Mouse (Mus musculus) G1E-ER4 (cell line): Measurements from ENCODE around the gene Eif2s3y. TPM values are rescaled to one million over a fixed set of nuclear protein-coding genes. Genes with fewer than 3 reads are reported as not detected.

Experiments
- GATA1 ChIP-seq: IDR thresholded peaks from one replicate; pipeline ENCODE4 v1.8.0; 2012; ENCODE audit warnings: low read length, inconsistent platforms
- polyA plus RNA-seq: library from polyadenylated mRNA; stranded (reverse); fragments of >175 nt; gene quantifications from 2 replicates; pipeline ENCODE4 v1.2.3, GENCODE M21; 2012

Gene Eif2s3y
- polyA plus RNA-seq, result not detected in 2 replicates

DNA sequence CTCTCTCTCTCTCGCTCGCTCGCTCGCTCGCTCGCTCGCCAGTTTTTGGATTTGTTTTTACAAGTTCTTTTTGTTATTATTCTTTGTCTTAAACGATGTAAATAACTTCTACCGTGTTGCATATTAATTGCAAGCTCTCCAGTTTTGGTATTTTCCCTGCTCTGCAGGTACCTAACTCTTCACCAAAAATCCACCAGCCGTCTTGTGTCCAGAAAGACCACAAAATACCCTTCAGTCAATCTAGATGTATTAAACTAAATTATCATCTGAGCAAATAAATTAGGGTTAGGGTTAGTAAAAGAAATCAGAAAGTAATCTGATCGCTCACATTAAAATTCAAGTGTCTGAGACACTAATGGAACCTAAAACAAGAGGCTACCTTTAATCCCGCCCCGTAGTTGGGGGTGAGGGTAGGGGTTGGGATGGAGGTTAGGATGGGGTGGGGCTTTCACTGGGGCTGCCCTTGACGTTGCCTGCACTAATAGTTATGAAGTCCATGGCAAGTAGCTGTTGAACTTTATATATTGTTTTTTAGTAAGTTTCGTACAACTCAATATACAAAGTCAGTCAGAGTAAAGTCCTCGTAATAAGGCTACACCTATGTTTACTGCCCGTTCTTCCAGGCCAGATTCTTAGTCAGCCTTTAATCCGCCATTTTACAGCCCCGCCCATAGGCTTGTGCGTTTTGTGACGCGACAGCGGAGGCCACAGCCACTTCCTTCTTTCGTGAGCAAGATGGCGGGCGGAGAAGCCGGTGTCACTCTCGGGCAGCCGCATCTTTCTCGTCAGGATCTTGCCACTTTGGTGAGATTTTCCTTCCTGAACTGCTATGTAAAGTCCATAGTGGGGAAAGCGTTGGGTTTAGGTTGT lies at the start of gene Eif2s3y:
Gene Eif2s3y, plus strand, starts transcription at position 662 of the 870 bp plus-strand sequence.
- TF ChIP-seq GATA1, result no peak

Other genes starting within 250 kb of the Eif2s3y start
- gene Zfy1, start 213.1 kb upstream of the Eif2s3y start, polyA plus RNA-seq, result not detected in 2 replicates
- not detected in 2 replicates for gene Uba1y, start 191.9 kb upstream of the Eif2s3y start, polyA plus RNA-seq
- gene Kdm5d, start 112.8 kb upstream of the Eif2s3y start, polyA plus RNA-seq, result not detected in 2 replicates
- not detected in 2 replicates for gene Uty, start 235.2 kb downstream of the Eif2s3y start, polyA plus RNA-seq